Mouse (Mus musculus) liver, adult 2 months (tissue): ENCODE data around the gene Gm49776.

ENCODE experiments used
- CTCF ChIP-seq: fragments of 200-500 bp; IDR thresholded peaks from 2 replicates; pipeline ENCODE4 v1.5.1; 2011; ENCODE audit warnings: low read depth, low read length, control low read depth
- POLR2A ChIP-seq: fragments of 200-500 bp; IDR thresholded peaks from 2 replicates; pipeline ENCODE4 v1.6.1; 2011; ENCODE audit warnings: low read length, control low read depth; ENCODE audit not compliant: insufficient read depth; ENCODE audit errors: extremely low read depth

- no peak for TF ChIP-seq CTCF
- no peak for TF ChIP-seq POLR2A
These were observed 35.9 kb downstream of the Gm49776 start for GRCm38 (mm10) chr16:18222188-18222587.
